Mouse (Mus musculus): ENCODE results near the gene Eps8l3.

Gene Eps8l3

GRCm38 (mm10) chr3:107895720-107896569 is 18.9 kb downstream of the Eps8l3 start, which contains the start of gene Gstm5:
Gstm5 (plus strand) TSS chr3:107895821.
- peak; percentile 95 for DNase-seq (ENCODE audit: low read depth, low spot score)

GRCm38 (mm10) chr3:107898691-107899090 is 21.7 kb downstream of the Eps8l3 start:
- no peak for DNase-seq (ENCODE audit: low read depth, low spot score)

- DNase-seq (ENCODE audit: low read depth, low spot score) = no peak
Observed at GRCm38 (mm10) chr3:107900955-107901673, 24.1 kb downstream of the Eps8l3 start.

GRCm38 (mm10) chr3:107905942-107906341 is 28.9 kb downstream of the Eps8l3 start:
- DNase-seq (ENCODE audit: low read depth, low spot score) = no peak

GRCm38 (mm10) chr3:107916674-107917073 is 39.6 kb downstream of the Eps8l3 start:
- no peak for DNase-seq (ENCODE audit: low read depth, low spot score)

GRCm38 (mm10) chr3:107917097-107917496 is 40.1 kb downstream of the Eps8l3 start:
- peak; percentile 16 for DNase-seq (ENCODE audit: low read depth, low spot score)

- peak; percentile 78 for DNase-seq (ENCODE audit: low read depth, low spot score)
Observed at GRCm38 (mm10) chr3:107917783-107918408, 40.9 kb downstream of the Eps8l3 start.

- no peak for DNase-seq (ENCODE audit: low read depth, low spot score)
Observed at GRCm38 (mm10) chr3:107920348-107920747, 43.3 kb downstream of the Eps8l3 start.

- DNase-seq (ENCODE audit: low read depth, low spot score) = no peak
Observed at GRCm38 (mm10) chr3:107925335-107925734, 48.3 kb downstream of the Eps8l3 start.

- DNase-seq (ENCODE audit: low read depth, low spot score) = peak; percentile 71
Observed at GRCm38 (mm10) chr3:107927841-107928240, 50.8 kb downstream of the Eps8l3 start.

GRCm38 (mm10) chr3:107928691-107929090 is 51.7 kb downstream of the Eps8l3 start:
- DNase-seq (ENCODE audit: low read depth, low spot score) = no peak

GRCm38 (mm10) chr3:107929243-107929642 is 52.2 kb downstream of the Eps8l3 start:
- peak; percentile 67 for DNase-seq (ENCODE audit: low read depth, low spot score)

GRCm38 (mm10) chr3:107929731-107930130 is 52.7 kb downstream of the Eps8l3 start:
- no peak for DNase-seq (ENCODE audit: low read depth, low spot score)

- peak; percentile 17 for DNase-seq (ENCODE audit: low read depth, low spot score)
Observed at GRCm38 (mm10) chr3:107931134-107931533, 54.1 kb downstream of the Eps8l3 start.

- peak; percentile 97 for DNase-seq (ENCODE audit: low read depth, low spot score)
Observed at GRCm38 (mm10) chr3:107931670-107932069, 54.6 kb downstream of the Eps8l3 start, which contains the start of gene Gstm7. Gstm7 (minus strand) TSS chr3:107931817.

GRCm38 (mm10) chr3:107932128-107932527 is 55.1 kb downstream of the Eps8l3 start:
- DNase-seq (ENCODE audit: low read depth, low spot score) = no peak

GRCm38 (mm10) chr3:107935268-107935667 is 58.2 kb downstream of the Eps8l3 start:
- peak; percentile 66 for DNase-seq (ENCODE audit: low read depth, low spot score)

GRCm38 (mm10) chr3:107935888-107936287 is 58.9 kb downstream of the Eps8l3 start:
- no peak for DNase-seq (ENCODE audit: low read depth, low spot score)

GRCm38 (mm10) chr3:107939403-107939802 is 62.4 kb downstream of the Eps8l3 start:
- DNase-seq (ENCODE audit: low read depth, low spot score) = peak; percentile 64

GRCm38 (mm10) chr3:107939830-107940229 is 62.8 kb downstream of the Eps8l3 start:
- DNase-seq (ENCODE audit: low read depth, low spot score) = peak; percentile 81

- peak; percentile 42 for DNase-seq (ENCODE audit: low read depth, low spot score)
Observed at GRCm38 (mm10) chr3:107940524-107940923, 63.5 kb downstream of the Eps8l3 start.

- DNase-seq (ENCODE audit: low read depth, low spot score) = peak; percentile 40
Observed at GRCm38 (mm10) chr3:107941261-107941660, 64.2 kb downstream of the Eps8l3 start.
